Mouse (Mus musculus): ENCODE data around the gene Pik3ip1. TPM values are rescaled to one million over a fixed set of nuclear protein-coding genes. Genes with fewer than 3 reads are reported as not detected.

Pik3ip1 gene
- polyA plus RNA-seq, 1 experiment from 2014 or later, result 25.4 TPM

- Histone ChIP-seq H3K9ac (no peak overlapping the region), H3K4me3 (no peak overlapping the region), H3K4me2 (no peak overlapping the region), H3K27me3 (no peaks in the 10 kb centered on the region), H3K9me3 (no peaks in the 10 kb centered on the region), H3K27ac (no peak overlapping the region), H3K36me3 (peaks cover 76% of the 10 kb centered on the region), H3K4me1 (replicated peaks) (0 out of 2 replicates have a peak, but pooled peaks cover 3% of the 10 kb centered on the region)
- no peak for ATAC-seq (ENCODE audit: low FRiP score)
- 88% methylated on average over 4 of the region's 4 CpGs for WGBS
These were observed 20.3 kb upstream of the Pik3ip1 start for GRCm38 (mm10) chr11:3309884-3310283.

- Histone ChIP-seq H3K4me1 (replicated peaks) (0 out of 2 replicates have a peak, but pooled peaks cover 3% of the 10 kb centered on the region), H3K9me3 (no peaks in the 10 kb centered on the region), H3K4me3 (no peak overlapping the region), H3K27ac (no peak overlapping the region), H3K36me3 (peaks cover 65% of the 10 kb centered on the region), H3K4me2 (no peak overlapping the region), H3K27me3 (no peaks in the 10 kb centered on the region), H3K9ac (no peak overlapping the region)
- no peak for ATAC-seq (ENCODE audit: low FRiP score)
- 92% methylated on average over 10 of the region's 10 CpGs for WGBS
These were observed 19.2 kb upstream of the Pik3ip1 start for GRCm38 (mm10) chr11:3310789-3311585.

DNA sequence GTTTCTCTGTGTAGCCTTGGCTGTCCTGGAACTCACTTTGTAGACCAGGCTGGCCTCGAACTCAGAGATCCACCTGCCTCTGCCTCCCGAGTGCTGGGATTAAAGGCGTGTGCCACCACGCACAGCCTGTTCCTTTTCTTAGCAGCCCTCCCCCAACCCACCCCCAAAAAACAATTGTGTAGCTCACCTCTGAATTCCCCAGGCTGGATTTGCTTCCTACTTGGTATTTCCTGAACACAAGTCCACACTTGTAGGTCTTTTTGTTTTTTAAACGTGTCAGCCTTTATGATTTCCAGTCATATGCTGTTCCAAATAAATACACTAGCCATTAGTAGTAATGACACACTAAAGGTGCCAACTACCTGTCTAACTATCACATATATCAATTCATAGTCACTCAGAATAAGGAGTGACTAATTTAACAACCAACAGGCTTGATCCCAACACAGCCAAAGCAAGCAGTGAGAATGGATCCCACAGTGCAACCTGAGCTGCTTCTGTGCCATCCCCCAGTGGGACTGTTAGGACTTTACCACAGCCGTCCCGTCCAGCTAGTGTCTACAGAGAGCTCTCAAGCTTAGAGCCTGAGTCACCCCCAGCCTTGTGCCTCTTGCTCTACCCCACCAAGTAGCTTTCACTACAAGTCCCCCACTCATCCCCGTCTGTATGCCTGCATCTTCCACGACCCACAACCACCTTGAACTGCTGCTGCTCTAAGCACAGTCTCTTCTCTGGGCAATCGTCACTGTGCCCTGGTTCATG lies 18.4 kb upstream of the Pik3ip1 start:
- no peak overlapping the region for H3K27ac ChIP-seq
- H3K4me2 ChIP-seq, result no peak overlapping the region
- no peak overlapping the region for H3K9ac ChIP-seq
- H3K4me3 ChIP-seq, result no peak overlapping the region
- 0 out of 2 replicates have a peak, but pooled peaks cover 3% of the 10 kb centered on the region for H3K4me1 ChIP-seq (replicated peaks)
- WGBS, result 86% methylated on average over 10 of the region's 10 CpGs
- no peaks in the 10 kb centered on the region for H3K27me3 ChIP-seq
- no peak for ATAC-seq (ENCODE audit: low FRiP score)
- H3K36me3 ChIP-seq, result peaks cover 57% of the 10 kb centered on the region
- no peaks in the 10 kb centered on the region for H3K9me3 ChIP-seq

- H3K4me3 ChIP-seq, result no peak overlapping the region
- no peak for ATAC-seq (ENCODE audit: low FRiP score)
- no peak overlapping the region for H3K27ac ChIP-seq
- peaks cover 44% of the 10 kb centered on the region for H3K36me3 ChIP-seq
- 95% methylated on average over 1 of the region's 1 CpGs for WGBS
- no peak overlapping the region for H3K4me2 ChIP-seq
- H3K4me1 ChIP-seq (replicated peaks), result 0 out of 2 replicates have a peak, but pooled peaks cover 3% of the 10 kb centered on the region
- H3K27me3 ChIP-seq, result no peaks in the 10 kb centered on the region
- no peaks in the 10 kb centered on the region for H3K9me3 ChIP-seq
- H3K9ac ChIP-seq, result no peak overlapping the region
These were observed 16.9 kb upstream of the Pik3ip1 start for GRCm38 (mm10) chr11:3313294-3313693.

DNA sequence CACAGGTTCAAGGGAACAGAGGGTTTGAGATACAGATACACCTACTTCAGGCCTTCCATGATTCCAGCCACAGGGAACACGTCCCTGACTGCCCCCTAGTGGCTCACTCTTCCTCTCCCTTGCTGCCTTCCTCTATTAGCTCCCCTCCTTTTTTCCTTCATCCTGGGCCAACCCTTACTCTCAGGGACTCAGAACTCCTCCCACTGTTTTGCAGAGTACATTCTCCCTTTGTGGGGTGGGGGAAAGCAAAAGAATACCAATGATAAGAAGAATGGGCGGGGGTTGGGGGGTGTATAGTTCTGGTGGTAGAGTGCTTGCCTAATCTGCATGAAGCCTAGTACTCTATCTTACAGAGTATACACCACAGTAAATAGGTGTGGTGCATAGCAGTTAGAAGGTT lies 16.1 kb upstream of the Pik3ip1 start:
- H3K4me2 ChIP-seq, result no peak overlapping the region
- H3K27me3 ChIP-seq, result no peaks in the 10 kb centered on the region
- no peaks in the 10 kb centered on the region for H3K9me3 ChIP-seq
- H3K4me3 ChIP-seq, result no peak overlapping the region
- H3K27ac ChIP-seq, result no peak overlapping the region
- no peak overlapping the region for H3K9ac ChIP-seq
- 0 out of 2 replicates have a peak, but pooled peaks have one; percentile 10 for ATAC-seq (ENCODE audit: low FRiP score)
- H3K36me3 ChIP-seq, result peaks cover 36% of the 10 kb centered on the region
- 25% methylated on average over 2 of the region's 2 CpGs for WGBS
- 0 out of 2 replicates have a peak, but pooled peaks cover 3% of the 10 kb centered on the region for H3K4me1 ChIP-seq (replicated peaks)

- Histone ChIP-seq H3K36me3 (peaks cover 3% of the 10 kb centered on the region; the same call in 1 of the 2 replicates), H3K9me3 (no peaks in the 10 kb centered on the region), H3K27ac (no peak overlapping the region), H3K27me3 (no peaks in the 10 kb centered on the region), H3K4me3 (no peak overlapping the region), H3K4me2 (no peak overlapping the region), H3K9ac (no peak overlapping the region), H3K4me1 (replicated peaks) (0 out of 2 replicates have a peak, but pooled peaks cover under 1% of the 10 kb centered on the region)
- ATAC-seq (ENCODE audit: low FRiP score), result no peak
- 94% methylated on average over 3 of the region's 3 CpGs for WGBS
These were observed 11.9 kb upstream of the Pik3ip1 start for GRCm38 (mm10) chr11:3318286-3318685.

DNA sequence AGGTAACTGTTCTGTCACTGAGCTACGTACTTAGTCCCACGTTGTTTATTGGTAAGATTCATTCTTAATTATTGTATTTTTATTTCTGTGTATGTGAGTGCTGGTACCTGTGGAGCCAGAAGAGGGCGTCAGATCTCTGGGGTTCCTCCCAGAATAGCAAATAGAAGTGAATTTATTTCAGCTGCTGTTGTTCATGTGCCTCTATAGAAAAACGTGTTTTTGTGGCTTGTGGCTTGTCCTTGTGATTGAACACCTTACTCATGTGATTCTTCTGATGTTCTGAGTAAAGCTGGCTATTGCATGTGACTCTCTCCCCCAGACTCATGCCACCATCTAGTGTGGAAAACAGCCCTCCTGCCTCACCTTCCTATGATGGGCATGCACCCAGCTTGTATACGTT lies 1.9 kb upstream of the Pik3ip1 start:
- Histone ChIP-seq H3K27me3 (peaks cover 4% of the 10 kb centered on the region), H3K36me3 (peaks cover 2% of the 10 kb centered on the region), H3K4me3 (no peak overlapping the region), H3K9ac (no peak overlapping the region), H3K4me2 (no peak overlapping the region), H3K4me1 (replicated peaks) (peaks cover 25% of the 10 kb centered on the region), H3K9me3 (no peaks in the 10 kb centered on the region), H3K27ac (no peak overlapping the region)
- ATAC-seq (ENCODE audit: low FRiP score), result no peak
- WGBS, result 84% methylated on average over 5 of the region's 5 CpGs

DNA sequence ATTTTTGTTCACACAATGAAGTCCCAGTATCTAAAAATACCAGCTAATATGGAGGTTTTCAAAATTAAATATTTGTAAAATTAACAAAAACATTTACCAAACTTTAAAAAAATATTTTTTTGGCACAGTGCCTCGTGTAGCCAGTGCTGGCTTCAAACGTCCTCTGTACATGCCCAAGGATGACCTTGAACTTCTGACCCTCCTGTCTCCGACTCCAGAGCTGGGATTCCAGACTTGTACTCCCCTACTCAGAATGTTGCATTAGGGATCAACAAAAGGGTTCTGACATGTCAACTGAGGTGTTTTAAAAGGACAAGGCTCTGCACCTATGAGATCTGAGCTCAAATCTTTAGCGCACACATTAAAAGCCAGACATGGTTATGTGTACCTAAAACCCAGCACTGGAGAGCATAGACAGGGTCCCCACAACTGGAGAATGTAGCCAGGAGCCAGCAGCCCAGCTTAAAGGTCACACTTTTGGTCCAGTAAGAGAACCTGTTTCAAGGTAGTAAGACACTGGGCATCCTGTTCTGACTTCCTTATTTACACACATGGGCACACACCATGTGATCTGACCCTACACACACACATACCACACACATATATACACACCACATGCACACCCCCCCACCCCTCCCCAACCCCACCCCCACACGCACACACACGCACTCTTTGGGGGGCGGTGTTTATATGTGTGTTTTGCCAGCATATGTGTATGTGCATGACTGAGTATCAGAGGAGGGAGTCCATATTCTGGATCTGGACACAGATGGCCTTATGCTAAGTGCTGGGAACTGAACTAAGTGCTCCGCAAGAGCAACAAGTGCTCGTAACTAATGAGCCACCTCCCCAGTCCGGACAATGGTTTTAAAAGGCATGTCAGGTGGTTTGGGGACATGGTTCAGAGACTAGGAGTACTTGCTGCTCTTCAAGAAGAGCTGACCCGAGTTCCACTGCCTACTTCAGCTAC lies 1.1 kb upstream of the Pik3ip1 start:
- H3K4me1 ChIP-seq (replicated peaks), result peaks cover 26% of the 10 kb centered on the region
- H3K4me2 ChIP-seq, result no peak overlapping the region
- H3K9ac ChIP-seq, result no peak overlapping the region
- H3K27me3 ChIP-seq, result peaks cover 8% of the 10 kb centered on the region
- WGBS, result 78% methylated on average over 11 of the region's 11 CpGs
- H3K27ac ChIP-seq, result no peak overlapping the region
- H3K9me3 ChIP-seq, result no peaks in the 10 kb centered on the region
- H3K36me3 ChIP-seq, result peaks cover 8% of the 10 kb centered on the region
- no peak for ATAC-seq (ENCODE audit: low FRiP score)
- no peak overlapping the region for H3K4me3 ChIP-seq

DNA sequence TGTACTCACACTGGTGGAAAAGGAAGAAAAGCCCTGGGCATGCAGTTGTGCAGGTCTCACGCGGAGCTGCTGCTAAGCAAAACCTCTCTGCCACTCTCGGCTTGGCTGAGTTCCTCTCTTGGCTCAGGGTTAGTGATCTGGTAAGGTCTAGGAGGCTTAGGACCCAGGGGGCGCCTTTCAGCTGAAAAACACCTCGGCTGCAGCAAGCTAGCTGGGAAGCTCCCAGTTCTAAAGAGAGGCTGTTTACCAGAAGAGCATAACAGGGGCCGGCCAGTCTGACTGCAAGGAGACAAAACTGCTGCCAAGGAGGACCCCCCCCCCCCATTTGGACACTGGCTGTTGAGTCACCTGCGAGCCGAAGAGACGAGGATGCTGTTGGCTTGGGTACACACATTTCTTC lies 365 bp downstream of the Pik3ip1 start:
- Histone ChIP-seq H3K9ac (peak overlapping the region; percentile 77), H3K4me2 (peak overlapping the region; percentile 99), H3K9me3 (no peaks in the 10 kb centered on the region), H3K4me1 (replicated peaks) (peaks cover 37% of the 10 kb centered on the region), H3K27me3 (peaks cover 13% of the 10 kb centered on the region), H3K27ac (peak overlapping the region; percentile 83), H3K4me3 (peak overlapping the region; percentile 57), H3K36me3 (peaks cover 16% of the 10 kb centered on the region)
- no peak for ATAC-seq (ENCODE audit: low FRiP score)
- whole genome bisulfite sequencing, result 0% methylated on average over 9 of the region's 9 CpGs

GRCm38 (mm10) chr11:3330991-3331750 lies 970 bp downstream of the Pik3ip1 start:
- ATAC-seq (ENCODE audit: low FRiP score), result no peak
- H3K4me1 ChIP-seq (replicated peaks), result peaks cover 43% of the 10 kb centered on the region
- peak overlapping the region; percentile 77 for H3K9ac ChIP-seq
- H3K4me3 ChIP-seq, result peak overlapping the region; percentile 57
- 2% methylated on average over 14 of the region's 14 CpGs for WGBS
- peaks cover 13% of the 10 kb centered on the region for H3K27me3 ChIP-seq
- no peaks in the 10 kb centered on the region for H3K9me3 ChIP-seq
- H3K4me2 ChIP-seq, result peak overlapping the region; percentile 99
- H3K36me3 ChIP-seq, result peaks cover 16% of the 10 kb centered on the region
- H3K27ac ChIP-seq, result peak overlapping the region; percentile 83

All from hindbrain, embryonic 13.5 days (tissue).